Mouse (Mus musculus): ENCODE results near the gene Mrpl58.

DNA sequence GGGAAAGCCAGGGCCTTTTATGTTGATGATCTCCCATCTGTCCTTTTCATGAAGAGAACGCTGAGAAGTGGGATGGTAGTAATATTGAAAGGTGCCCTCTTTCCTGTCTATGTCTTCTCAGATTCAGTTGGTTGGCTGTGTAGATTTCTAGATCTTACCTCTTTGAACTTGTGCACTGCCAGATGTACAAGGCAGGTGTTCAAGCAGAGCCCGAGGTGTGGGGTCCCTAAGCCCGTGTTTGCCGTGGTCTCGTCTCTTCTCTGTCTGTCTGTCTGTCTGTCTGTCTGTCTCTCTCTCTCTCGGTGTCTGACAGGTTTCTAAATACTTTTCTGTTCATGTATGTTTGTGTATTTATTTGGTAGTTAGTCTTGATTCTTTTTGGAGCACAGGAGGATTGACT, 22.1 kb downstream of the Mrpl58 start:
- TF ChIP-seq POLR2A (IDR thresholded peaks at IDR 0.05; ENCODE audit: low read depth, low read length) (no peak), CTCF (conservative IDR thresholded peaks at IDR 0.05; ENCODE audit: insufficient read depth, insufficient read length, low read depth, low read length) (no peak)

Data from kidney, adult 2 months (tissue).